Mouse (Mus musculus) layer of hippocampus, adult 2 months (tissue): ENCODE results near the gene Pcnt. TPM values are rescaled to one million over a fixed set of nuclear protein-coding genes. Genes with fewer than 3 reads are reported as not detected.

Experiments used
- DNase-seq, 2 experiments: peaks; one replicate each; pipeline ENCODE4 v3.0.0; 2022; ENCODE audit warnings: low spot score in 2 of 2
- H3K27ac ChIP-seq: fragments of 200-600 bp; 2 replicates; pipeline ENCODE4 v1.8.1; 2022
- H3K4me3 ChIP-seq: fragments of 200-600 bp; 2 replicates; pipeline ENCODE4 v1.8.1; 2022; ENCODE audit warnings: mild to moderate bottlenecking
- CTCF ChIP-seq: fragments of 200-600 bp; conservative IDR thresholded peaks from 2 replicates; pipeline ENCODE4 v1.8.1; 2022; ENCODE audit warnings: antibody characterized with exemption, mild to moderate bottlenecking, moderate library complexity
- long read RNA-seq, 2 experiments: library from polyadenylated mRNA; stranded (forward); transcript quantifications; one replicate each; pipeline ENCODE4 v2.0.0; 2021; ENCODE audit warnings: borderline mapping rate in 2 of 2
- total RNA-seq, 2 experiments: library from RNA; stranded (reverse); gene quantifications; 2 replicates each; pipeline ENCODE4 v1.2.3; 2021

Pcnt gene
- total RNA-seq = 10 to 100 TPM; 23.1 TPM
- long read RNA-seq, experiment 1, full-length matches to known transcripts = 4 of 14 reads
- long read RNA-seq, experiment 1, partial matches to known transcripts = 3 of 14 reads
- long read RNA-seq, experiment 1, other reads (novel, unspliced or antisense) = 7 of 14 reads
- long read RNA-seq, experiment 2, full-length matches to known transcripts = 2 of 14 reads
- long read RNA-seq, experiment 2, partial matches to known transcripts = 8 of 14 reads
- long read RNA-seq, experiment 2, other reads (novel, unspliced or antisense) = 4 of 14 reads

- peak within 1 kb of the TSS; percentile 96 for H3K27ac ChIP-seq
- TF ChIP-seq CTCF = peak; percentile 89
- peak within 1 kb of the TSS; percentile 78 for H3K4me3 ChIP-seq
- DNase-seq = peak; percentile 97 to 98
Measured at GRCm38 (mm10) chr10:76442178-76443088, at the start of gene Pcnt. Gene Pcnt (minus strand): TSS chr10:76442786.

- no peak overlapping the region for H3K27ac ChIP-seq
- no peak for TF ChIP-seq CTCF
- no peak overlapping the region for H3K4me3 ChIP-seq
- DNase-seq = no peak
Measured at GRCm38 (mm10) chr10:76489205-76489604, 46.6 kb upstream of the Pcnt start.

- Histone ChIP-seq H3K27ac (no peak overlapping the region), H3K4me3 (no peak overlapping the region)
- TF ChIP-seq CTCF = no peak
- no peak for DNase-seq
Measured at GRCm38 (mm10) chr10:76488265-76488664, 45.7 kb upstream of the Pcnt start.

- no peak for DNase-seq
- Histone ChIP-seq H3K27ac (no peak overlapping the region), H3K4me3 (no peak overlapping the region)
- no peak for TF ChIP-seq CTCF
Measured at GRCm38 (mm10) chr10:76486302-76486701, 43.7 kb upstream of the Pcnt start.

- no peak for DNase-seq
- TF ChIP-seq CTCF = no peak
- H3K4me3 ChIP-seq = no peak overlapping the region
- no peak overlapping the region for H3K27ac ChIP-seq
Measured at GRCm38 (mm10) chr10:76481480-76481879, 38.9 kb upstream of the Pcnt start.

- DNase-seq = no peak
- Histone ChIP-seq H3K27ac (no peak overlapping the region), H3K4me3 (no peak overlapping the region)
- TF ChIP-seq CTCF = no peak
Measured at GRCm38 (mm10) chr10:76480851-76481250, 38.3 kb upstream of the Pcnt start.

GRCm38 (mm10) chr10:76473759-76474158, 31.2 kb upstream of the Pcnt start:
- DNase-seq = no peak
- H3K4me3 ChIP-seq = no peak overlapping the region
- H3K27ac ChIP-seq = no peak overlapping the region
- no peak for TF ChIP-seq CTCF

GRCm38 (mm10) chr10:76468203-76469162, 25.9 kb upstream of the Pcnt start, which contains the start of the genes Mcm3ap and Ybey:
Gene Mcm3ap (plus strand): TSS chr10:76468927.
Gene Ybey (minus strand): TSS chr10:76469114.
- peak within 1 kb of the TSS; percentile 96 for H3K27ac ChIP-seq
- peak; percentile 78 for TF ChIP-seq CTCF
- DNase-seq = peak; percentile 84 to 90
- peak within 1 kb of the TSS; percentile 74 for H3K4me3 ChIP-seq

GRCm38 (mm10) chr10:76462721-76463120, 20.1 kb upstream of the Pcnt start:
- no peak for DNase-seq
- H3K4me3 ChIP-seq = no peak overlapping the region
- H3K27ac ChIP-seq = 0 out of 2 replicates have a peak overlapping the region, but pooled peaks have one; percentile 39
- TF ChIP-seq CTCF = no peak

- peak in 1 of 2 experiments; percentile 9 for DNase-seq
- H3K27ac ChIP-seq = 0 out of 2 replicates have a peak overlapping the region, but pooled peaks have one; percentile 39
- no peak overlapping the region for H3K4me3 ChIP-seq
- no peak for TF ChIP-seq CTCF
Measured at GRCm38 (mm10) chr10:76462312-76462711, 19.7 kb upstream of the Pcnt start.

GRCm38 (mm10) chr10:76461255-76461654, 18.7 kb upstream of the Pcnt start:
- DNase-seq = no peak
- no peak overlapping the region for H3K27ac ChIP-seq
- H3K4me3 ChIP-seq = no peak overlapping the region
- TF ChIP-seq CTCF = no peak

GRCm38 (mm10) chr10:76455289-76455688, 12.7 kb upstream of the Pcnt start:
- TF ChIP-seq CTCF = peak; percentile 81
- H3K4me3 ChIP-seq = no peak overlapping the region
- DNase-seq = peak; percentile 34 to 55
- H3K27ac ChIP-seq = no peak overlapping the region
